Mouse (Mus musculus) mouse trophoblast stem cell (cell line): Measurements from ENCODE around the gene Sap30bp.

Experiments
- in situ Hi-C, 2 experiments: fragments of 300-500 bp; cut with MseI, MboI; formaldehyde crosslinking; loops; 2 replicates in 1 of 2; 3 replicates in 1 of 2; pipeline ENCODE4 v1.15.1; 2025

Sap30bp gene

DNA sequence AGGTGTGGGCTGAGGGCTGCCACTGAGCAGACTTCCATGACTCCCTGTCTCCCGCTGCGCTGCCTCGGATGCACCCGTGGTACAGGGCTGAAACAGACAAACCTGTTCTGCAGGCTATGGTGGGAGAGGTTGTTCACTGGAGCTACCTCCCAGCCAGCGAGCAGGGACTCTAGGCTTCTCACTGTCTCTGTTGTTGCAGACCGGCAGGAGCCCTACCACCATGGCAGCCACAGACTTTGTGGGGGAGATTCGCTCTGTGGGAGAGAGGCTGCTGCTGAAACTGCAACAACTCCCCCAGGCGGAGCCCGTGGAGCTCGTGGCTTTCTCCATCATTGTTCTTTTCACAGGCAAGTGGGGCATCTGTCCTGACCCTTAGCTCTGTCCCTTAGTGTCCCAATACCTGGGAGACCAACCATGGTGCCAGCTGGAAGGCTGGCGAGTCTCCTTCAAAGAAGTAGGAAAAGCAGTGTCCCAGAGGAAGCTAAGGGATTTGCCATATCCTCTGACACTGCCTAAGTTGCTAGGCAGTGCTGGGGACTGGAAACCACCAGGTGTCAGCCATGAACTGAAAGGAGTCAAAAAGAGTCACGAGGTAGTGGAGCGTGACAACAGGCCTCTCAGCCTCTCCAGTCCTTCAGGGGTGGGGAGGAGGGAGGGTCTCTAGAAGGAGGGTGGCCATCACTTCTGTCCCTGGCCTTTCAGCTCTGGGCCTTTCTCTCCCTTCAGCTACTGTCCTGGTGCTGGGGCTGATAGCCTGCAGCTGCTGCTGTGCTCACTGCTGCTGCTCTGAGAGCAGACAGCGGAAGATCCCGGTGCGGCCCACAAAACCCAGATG lies 27.9 kb upstream of the Sap30bp start:
- in situ Hi-C loops, result no loop called here

GRCm38 (mm10) chr11:115906116-115906515 lies 27.0 kb upstream of the Sap30bp start:
- in situ Hi-C loops, result no loop called here

- in situ Hi-C loops, result no loop called here
These were observed 26.6 kb upstream of the Sap30bp start for GRCm38 (mm10) chr11:115906521-115906920.

DNA sequence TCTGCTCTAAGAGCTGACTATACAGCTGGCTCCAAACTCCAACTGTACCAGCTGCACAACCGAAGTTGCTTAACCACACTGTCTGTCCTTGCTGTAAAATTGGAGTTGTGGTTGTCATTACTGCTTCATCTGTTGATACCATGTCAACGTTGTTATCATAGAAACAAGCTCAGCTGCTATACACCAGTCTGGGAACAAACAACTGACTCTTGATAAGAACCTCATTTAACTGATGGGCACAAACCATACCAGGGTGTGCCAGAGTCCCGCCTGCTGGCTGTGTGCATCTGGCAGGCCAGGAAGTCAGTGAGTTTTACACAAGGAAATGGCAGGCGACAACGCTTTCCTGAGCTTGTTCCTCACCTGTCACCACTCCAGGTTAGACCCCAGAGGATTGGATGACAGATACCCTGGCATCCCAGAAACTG lies 21.9 kb upstream of the Sap30bp start:
- in situ Hi-C loops, result no loop called here

DNA sequence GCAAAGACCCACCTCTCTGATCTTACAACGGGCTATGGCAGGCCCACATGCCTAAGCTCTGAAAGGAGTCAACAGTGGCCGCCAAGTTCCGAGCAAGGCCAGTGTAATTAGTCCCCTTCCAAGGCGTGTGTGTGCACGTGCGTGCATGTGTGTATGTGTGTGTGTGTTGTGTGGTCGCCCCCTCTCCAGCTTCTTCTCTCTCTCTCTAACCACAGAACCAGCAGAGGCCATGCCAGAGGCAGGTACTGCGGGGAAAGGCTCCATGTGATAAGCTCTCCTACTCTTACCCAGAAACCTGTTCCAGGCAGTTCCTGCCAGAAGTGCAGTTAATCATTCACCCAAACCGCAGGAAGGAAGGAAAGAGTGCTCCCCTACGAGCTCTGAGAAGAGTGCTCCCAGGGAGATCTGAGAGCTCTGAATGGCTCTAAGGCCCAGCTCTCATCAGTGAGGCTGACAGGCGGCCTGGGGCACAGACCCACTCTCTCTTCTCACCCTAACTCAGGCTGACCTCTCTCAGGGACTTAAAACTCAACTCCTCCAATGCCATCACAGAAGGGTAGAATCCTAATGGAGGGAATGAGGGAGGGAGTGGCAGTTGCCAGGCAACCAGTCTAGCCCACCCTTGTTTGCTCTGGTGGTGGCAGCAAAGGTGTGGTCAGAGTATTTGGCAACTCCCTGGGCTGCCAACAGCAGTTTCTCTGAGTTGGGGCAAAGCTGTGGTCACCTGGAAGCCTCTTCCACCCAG lies 21.3 kb upstream of the Sap30bp start, which contains the start of gene Smim6:
Smim6 (plus strand) TSS at position 386 of the 745 bp plus-strand sequence.
- in situ Hi-C loops, result no loop called here

DNA sequence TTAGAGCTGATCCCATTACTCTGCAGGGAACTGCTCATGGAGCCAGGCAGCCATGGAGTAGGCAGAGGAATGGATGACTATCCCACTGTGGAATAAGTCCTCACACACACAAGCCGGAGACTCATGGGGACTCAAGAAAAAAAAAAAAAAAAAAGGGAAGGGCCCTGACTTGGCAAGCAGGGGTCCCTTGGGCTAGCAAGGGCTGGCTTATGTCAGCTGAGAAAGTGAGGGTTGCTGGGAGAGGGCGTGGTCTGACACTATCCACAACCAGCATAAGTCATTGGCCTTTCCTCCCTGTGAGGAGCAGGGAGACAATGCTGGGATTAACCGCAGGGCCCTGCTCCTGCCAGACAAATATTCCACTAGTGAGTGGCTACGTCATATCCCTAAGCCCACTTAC lies 16.5 kb upstream of the Sap30bp start:
- in situ Hi-C loops, result no loop called here

- in situ Hi-C loops, result no loop called here
These were observed 14.4 kb upstream of the Sap30bp start for GRCm38 (mm10) chr11:115918637-115919036.

- in situ Hi-C loops, result no loop called here
These were observed 14.0 kb upstream of the Sap30bp start for GRCm38 (mm10) chr11:115919073-115919472.

GRCm38 (mm10) chr11:115920110-115920818 lies 12.8 kb upstream of the Sap30bp start:
- in situ Hi-C loops, result no loop called here

DNA sequence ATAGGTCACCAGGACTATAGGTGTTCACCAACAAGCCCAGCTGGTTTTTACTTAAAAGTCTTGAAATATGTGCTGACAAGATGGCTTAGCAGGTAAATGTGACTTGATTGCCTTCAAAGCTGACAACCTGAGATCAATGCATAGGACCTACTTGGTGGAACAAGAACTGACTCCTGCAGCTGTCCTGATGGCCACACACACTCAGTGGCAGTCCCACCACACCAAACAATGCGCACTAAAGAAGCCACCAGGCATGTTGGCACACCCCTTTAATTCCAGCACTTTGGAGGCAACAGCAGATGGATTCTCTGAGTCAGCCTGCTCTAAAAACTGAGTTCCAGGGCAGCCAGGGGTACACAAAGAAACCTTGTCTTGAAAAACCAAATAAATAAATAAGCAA lies 11.1 kb upstream of the Sap30bp start:
- in situ Hi-C loops, result no loop called here

DNA sequence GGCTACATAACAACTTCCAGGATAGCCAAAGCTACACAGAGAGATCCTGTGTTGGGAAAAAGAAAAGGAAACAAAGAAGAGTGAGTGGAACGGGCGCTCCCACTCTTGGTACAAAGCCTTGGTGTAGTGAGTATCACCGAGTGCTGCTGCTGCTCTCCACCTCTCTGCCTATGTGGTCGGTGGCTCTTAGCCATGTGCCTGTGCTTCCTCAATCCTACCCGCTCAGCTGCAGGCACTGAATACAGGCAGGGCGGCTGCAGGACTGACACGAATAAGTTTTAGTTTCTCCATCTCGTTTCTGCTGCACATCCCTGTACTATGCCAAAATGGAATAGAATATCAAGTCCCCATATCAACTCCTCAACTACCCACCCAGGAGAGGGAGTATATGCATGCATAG lies 4.1 kb upstream of the Sap30bp start:
- in situ Hi-C loops, result no loop called here

GRCm38 (mm10) chr11:115929818-115930217 lies 3.3 kb upstream of the Sap30bp start:
- in situ Hi-C loops, result no loop called here

GRCm38 (mm10) chr11:115931235-115931634 lies 1.8 kb upstream of the Sap30bp start:
- in situ Hi-C loops, result no loop called here

DNA sequence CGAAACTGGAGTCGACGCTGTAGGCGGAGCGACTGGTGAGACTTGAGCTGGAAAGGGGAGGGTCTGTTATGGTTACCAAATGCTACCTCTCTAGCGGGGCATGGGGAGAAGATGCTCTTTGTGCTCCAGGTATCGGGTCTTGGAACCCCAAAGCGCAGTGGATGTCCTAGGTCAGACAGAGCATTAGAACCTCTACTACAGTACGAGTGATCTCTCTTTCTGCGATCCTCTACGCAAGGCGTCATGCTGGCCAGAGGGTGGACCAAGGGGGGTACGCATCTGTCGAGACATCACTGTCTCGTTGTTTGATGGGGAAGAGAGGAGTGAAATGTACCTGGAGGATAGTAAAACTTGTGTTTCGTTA lies 647 bp downstream of the Sap30bp start:
- in situ Hi-C loops, result no loop called here

GRCm38 (mm10) chr11:115939690-115940329 lies 6.7 kb downstream of the Sap30bp start:
- in situ Hi-C loops, result loop anchor here (5.0 kb wide), 1 partner anchor 57 kb away; no protein-coding TSS in a partner anchor

- in situ Hi-C loops, result loop anchor here in 1 of 2 experiments (5.0 kb wide), 1 partner anchor 55 kb away; no protein-coding TSS in a partner anchor
These were observed 8.9 kb downstream of the Sap30bp start for GRCm38 (mm10) chr11:115941980-115942379.

DNA sequence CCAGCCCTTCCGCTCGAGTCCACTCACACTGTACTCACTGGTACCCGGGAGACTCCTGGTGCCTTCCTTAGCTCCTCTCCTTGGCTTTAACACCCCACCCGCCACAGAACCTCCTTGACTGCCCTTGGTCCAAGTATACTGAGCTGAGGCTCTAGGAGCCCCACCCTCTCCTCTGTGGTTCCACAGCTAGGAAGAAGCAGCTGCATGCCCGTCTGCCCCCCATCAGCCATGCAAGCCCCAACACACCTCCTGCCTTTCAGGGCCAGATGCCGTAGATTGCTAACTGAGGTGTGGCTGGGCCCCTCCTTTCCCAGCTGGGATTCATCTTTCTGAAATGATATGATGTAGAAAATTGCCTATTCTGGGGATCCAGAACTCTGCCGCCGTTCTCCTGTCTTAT lies 12.2 kb downstream of the Sap30bp start:
- in situ Hi-C loops, result no loop called here

DNA sequence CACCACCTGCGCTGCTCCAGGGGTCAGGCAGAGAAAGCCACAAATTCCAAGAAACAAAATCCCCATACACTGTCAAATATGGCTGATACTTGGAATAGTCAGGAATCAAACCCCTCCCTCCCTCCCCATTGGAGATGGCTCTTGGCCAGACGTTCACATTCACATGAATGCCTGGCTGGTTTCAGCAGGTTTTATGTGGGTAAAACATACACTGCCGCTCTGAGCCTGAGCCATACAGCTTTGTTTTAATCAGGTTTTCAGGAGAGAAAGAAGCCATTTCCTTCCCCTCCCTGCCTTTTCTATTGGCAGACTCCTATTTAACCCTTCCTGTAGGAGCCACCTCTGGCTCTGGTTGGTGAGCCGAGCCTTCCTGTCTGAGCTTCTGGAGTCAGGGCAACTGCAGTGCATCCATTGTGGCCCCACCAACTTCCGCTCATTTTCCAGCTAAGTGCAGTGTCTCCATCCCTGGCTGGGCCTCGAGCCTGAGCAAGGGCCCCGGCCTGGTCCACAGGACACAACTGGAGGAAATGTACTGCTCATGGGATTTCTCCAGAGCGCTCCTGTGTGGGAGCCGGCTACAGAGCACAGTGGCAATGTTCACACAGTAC lies 13.2 kb downstream of the Sap30bp start:
- in situ Hi-C loops, result no loop called here

DNA sequence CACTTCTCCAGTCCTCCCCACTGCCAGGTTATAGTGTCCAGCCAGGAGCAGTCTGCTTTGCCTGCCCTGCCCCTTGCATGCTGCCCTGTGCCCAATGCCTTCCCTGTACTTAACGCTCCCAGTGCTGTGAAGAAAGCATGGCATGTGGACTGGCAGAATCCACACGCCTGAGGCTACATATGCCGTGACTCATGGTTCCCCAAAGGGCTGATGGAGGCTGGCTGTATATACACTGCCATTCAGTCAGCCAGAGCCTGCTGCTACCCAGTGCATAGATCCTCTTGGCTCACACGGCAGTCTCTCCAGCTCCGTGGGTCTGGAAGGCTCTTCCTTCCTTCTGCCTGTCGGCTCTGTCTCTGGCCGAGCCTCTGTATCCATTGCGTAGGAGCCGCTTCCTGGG lies 15.2 kb downstream of the Sap30bp start:
- in situ Hi-C loops, result no loop called here

GRCm38 (mm10) chr11:115950719-115951118 lies 17.6 kb downstream of the Sap30bp start:
- in situ Hi-C loops, result no loop called here

- in situ Hi-C loops, result no loop called here
These were observed 21.6 kb downstream of the Sap30bp start for GRCm38 (mm10) chr11:115954712-115955111.
